Mouse (Mus musculus) lung, adult 2 months (tissue): ENCODE measurements around the gene Ssu2.

Experiments
- CTCF ChIP-seq: fragments of 200-500 bp; IDR thresholded peaks from 2 replicates; pipeline ENCODE4 v1.5.1; 2011; ENCODE audit warnings: mild to moderate bottlenecking, low read length, control low read depth; ENCODE audit not compliant: insufficient read depth
- POLR2A ChIP-seq: fragments of 200-500 bp; IDR thresholded peaks from 2 replicates; pipeline ENCODE4 v1.6.1; 2011; ENCODE audit warnings: low read depth, mild to moderate bottlenecking, control low read depth, low read length, borderline replicate concordance; ENCODE audit errors: extremely low read depth

DNA sequence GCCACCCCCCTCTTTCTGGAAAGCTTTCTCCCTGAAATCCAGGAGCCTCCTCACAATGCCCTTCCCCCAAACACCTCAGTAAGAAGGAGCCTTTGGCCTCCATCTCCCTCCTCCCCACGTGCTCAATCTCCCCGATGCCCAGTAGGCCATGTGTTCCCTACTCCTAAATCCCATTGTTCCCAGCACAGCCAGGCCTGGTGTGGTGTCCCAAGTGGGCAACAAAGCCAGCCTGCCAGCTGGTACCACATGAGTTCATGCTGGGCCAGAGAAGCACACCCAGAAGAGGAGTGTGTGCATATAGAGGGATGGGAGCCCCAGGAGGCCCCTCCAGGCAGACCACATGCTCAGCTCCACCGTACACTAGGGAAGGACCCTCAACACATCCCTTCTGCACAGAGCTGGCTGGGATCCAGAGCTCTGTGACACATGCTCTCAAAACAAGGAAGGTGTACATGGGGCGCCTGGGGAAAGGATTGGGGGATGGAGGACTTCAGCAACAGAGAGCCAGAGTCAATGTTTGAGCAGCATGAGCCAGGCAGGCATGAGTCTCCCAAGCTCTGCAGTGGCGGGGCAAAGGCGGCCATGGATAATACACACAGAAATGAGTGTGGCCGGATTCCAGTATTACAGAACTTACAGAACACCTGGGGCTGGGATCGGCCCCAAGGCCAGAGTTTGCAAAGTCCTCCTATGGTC lies 4.7 kb downstream of the Ssu2 start:
- TF ChIP-seq CTCF, result no peak
- no peak for TF ChIP-seq POLR2A
